Mouse (Mus musculus) ES-E14 (cell line): Measurements from ENCODE around the gene Ahdc1.

ENCODE experiments used
- CHD2 ChIP-seq: IDR thresholded peaks from 2 replicates; pipeline ENCODE4 v1.6.1; 2014; ENCODE audit warnings: mild to moderate bottlenecking, low read depth, low read length, inconsistent platforms
- HCFC1 ChIP-seq: IDR thresholded peaks from 2 replicates; pipeline ENCODE4 v1.6.1; 2012; ENCODE audit warnings: low read length, inconsistent platforms, borderline replicate concordance; ENCODE audit not compliant: insufficient read depth
- MAFK ChIP-seq: IDR thresholded peaks from 2 replicates; pipeline ENCODE4 v1.6.1; 2014; ENCODE audit warnings: mild to moderate bottlenecking, low read depth, low read length, inconsistent platforms; ENCODE audit not compliant: insufficient read depth
- ZC3H11A ChIP-seq: IDR thresholded peaks from 2 replicates; pipeline ENCODE4 v1.6.1; 2012; ENCODE audit warnings: low read depth, mild to moderate bottlenecking, inconsistent platforms, low read length, borderline replicate concordance
- ZNF384 ChIP-seq: IDR thresholded peaks from 2 replicates; pipeline ENCODE4 v1.6.1; 2012; ENCODE audit warnings: low read depth, low read length, inconsistent platforms

DNA sequence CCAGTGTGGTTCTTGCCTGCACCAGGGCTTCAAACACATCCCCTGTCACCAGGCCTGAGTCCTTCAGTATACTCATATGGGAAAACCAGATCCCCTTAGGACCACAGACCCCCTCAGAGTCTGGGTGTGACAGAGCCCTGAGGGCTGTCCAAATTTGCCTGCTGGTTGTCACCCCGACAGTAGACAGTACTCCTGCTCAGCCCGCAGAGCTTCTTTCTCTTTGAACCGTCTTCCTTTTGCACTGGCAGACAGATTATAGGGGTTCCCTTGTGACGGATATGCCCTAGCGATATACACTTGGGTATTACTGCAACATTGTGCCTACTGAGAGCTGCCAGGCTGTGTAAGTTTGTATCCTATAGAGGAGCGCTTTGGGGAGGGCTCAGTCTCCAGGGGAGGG is 29.4 kb upstream of the Ahdc1 start:
- TF ChIP-seq MAFK (no peak), ZC3H11A (no peak), HCFC1 (no peak), ZNF384 (no peak), CHD2 (no peak)
